Mouse (Mus musculus) urinary bladder, postnatal 10 days (tissue): ENCODE data around the gene Aak1.

ENCODE experiments used
- DNase-seq: peaks from one replicate; pipeline ENCODE4 v3.0.0; 2022; ENCODE audit warnings: low spot score

The Aak1 gene

DNA sequence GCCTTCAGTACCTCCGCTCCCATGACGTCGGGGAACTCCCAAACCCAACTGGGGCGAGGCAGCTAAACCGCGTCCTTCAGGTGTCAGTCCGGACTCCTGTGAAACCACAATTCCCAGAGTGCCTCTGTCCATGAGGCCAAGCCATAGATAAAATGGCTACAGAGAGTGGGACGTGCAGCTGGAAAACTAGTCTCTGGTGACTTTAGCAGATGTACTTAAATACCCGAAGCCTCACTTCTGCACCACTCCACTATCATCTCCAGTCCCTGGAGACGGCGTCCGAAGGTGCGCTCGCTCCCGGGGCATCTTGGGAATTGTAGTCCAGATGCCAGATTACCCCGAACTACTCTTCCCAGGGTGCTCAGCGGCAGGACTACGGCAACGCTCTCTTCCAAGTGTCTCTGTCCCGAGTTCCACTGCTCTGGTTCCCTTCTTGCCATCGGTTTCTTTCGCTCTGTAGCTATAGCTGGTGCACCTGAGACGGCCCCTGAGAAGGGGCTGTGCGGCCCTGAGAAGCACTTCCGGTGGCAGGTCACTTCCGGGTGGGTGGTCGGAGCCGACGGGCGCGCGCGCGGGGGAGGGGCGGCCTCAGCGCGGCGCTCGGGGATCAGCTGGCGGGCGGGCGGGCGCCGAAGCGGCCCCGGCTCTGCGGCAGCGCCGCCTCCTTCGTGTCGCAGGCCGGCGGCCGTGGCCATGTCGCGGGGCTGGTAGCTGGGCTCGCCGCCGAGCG, at the start of gene Aak1:
Gene Aak1 (plus strand): TSS at position 603 of the 730 bp plus-strand sequence.
- DNase-seq: peak; percentile 52

DNA sequence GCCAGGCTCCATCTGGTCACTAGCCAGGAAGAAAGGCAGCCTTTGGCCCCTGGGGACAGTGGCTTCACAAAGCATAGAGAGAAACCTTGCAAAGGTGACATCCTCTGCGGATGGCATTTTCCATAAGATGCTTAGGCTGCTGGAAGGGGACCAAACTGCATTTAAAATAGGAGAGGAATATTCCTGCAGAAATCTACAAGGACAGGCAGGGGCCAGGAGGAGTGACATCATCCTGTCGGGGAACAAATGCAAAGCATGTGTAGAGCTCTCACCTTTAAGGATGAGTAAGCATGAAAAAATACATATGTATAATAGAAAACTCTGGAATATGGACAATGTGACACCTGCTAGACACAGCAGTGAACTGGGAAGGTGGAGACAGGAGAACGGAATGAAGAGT, 48.9 kb upstream of the Aak1 start:
- DNase-seq: no peak

DNA sequence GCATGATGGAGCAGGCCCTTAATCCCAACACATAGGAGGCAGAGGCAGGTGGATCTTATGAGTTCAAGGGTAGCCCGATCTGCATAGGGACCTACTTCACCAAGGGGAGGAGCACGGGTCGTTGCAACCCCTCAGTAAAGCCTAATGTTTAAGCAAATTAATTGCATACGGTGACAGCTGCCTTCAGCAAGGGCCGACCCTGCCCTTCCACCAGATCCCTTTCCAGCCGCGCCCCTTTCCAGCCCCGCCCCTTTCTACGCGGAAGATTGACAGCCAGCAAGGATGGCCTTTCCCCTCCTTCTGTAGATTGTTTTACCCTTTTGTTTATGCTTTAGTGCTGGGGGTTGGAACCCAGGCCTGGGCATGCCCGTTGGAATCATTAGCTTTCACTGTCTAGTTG, 47.9 kb upstream of the Aak1 start:
- no peak for DNase-seq

DNA sequence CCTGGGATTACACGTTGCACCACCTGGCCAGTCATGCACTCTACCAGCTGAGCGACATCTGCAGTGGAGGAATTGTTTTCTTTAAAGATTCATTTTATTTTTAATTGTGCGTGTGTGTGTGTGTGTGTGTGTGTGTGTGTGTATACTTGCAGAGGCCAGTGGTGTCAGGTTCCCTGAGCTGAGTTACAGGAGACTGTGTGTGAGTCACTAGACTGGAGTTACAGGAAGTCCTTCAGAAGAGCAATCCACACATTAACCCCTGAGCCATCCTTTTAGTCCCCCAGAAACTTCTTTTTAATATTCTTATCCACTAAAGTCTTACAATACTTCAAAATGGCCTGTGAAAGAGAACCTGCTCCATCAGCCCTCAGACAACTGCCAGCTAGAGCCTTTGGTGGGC, 44.7 kb upstream of the Aak1 start:
- DNase-seq: no peak

DNA sequence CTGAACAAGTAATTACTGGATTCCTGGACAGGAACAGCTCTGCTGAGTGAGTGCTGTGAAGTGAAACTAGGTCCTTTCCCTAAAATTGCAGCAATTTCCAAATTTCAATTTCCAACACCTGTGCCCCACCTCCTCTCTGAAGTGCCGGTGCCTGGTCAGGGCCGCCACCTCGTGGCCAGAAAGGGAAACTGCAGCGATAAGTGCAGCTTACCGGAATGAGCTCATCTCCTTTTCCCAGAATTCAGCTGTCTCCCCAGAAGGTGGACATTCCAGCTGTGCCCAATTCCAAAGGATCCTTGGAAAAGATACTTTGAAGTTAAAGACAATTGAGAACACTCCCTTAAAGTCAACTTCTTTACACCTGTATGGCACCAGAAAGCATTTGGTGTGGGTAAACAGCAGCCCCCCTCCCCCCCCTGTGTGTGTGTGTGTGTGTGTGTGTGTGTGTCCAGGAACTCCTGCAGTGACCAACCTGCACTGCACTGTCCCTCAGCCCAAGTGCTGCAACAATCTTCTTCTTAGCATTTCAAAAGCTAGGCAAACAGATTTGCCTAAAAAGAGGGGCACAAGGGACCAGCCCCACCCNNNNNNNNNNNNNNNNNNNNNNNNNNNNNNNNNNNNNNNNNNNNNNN, 42.7 kb upstream of the Aak1 start:
- DNase-seq: peak; percentile 41

DNA sequence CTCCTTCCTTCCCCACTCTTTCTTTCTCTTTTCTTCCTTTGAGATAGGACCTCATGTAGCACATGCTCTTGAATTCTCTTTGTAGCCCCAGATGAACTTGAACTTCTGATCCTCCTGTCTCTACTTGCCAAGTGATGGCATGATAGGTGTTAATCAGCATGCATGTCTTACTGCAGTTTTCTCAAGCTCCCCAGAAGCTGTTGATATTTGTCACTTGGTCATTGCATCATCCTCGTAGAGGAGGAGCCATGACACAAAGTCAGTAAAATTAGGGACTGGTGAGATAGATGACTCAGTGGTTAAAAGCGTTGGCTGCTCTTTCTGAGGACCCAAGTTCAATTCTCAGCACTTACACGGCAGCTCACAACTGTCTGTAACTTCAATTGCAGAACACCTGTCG, 36.4 kb upstream of the Aak1 start:
- no peak for DNase-seq

DNA sequence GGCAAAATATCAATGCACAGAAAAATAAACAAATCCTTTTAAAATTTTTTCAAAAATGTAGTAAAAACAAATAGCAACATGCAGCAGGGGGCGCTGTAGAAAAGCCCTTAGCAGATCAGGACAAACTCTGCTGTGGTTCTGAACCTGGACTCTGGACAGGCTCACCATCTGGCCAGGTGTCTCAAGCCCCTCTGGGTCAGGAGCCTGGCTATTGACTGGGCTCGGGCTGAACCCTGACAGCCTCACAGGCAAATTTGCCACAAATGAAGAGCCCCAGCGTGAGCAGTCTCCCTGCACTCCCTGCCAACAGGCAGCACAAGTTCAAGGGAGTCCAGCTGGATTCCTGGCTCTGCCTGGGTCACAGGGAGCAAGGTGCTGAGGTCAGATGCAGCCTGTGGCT, 36.0 kb upstream of the Aak1 start:
- DNase-seq: no peak

DNA sequence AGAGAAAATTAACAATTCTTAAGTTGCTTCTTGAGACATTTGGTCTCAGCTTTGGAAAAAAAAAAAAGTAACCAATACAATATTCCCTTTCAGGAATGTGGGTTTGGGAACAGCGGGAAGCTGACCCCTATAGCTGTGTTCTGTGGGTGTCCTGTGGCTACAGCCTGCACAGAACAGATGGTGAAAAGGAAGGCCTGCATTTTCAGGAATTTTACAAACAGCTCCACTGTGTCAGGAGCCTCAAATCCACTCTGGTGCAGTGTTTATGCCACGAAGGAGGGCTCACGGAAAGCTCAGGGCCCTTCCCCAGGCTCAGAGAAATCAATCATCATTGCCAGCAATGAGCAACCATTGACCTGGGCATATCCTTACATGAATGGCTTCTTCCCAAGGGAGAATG, 34.4 kb upstream of the Aak1 start:
- no peak for DNase-seq

DNA sequence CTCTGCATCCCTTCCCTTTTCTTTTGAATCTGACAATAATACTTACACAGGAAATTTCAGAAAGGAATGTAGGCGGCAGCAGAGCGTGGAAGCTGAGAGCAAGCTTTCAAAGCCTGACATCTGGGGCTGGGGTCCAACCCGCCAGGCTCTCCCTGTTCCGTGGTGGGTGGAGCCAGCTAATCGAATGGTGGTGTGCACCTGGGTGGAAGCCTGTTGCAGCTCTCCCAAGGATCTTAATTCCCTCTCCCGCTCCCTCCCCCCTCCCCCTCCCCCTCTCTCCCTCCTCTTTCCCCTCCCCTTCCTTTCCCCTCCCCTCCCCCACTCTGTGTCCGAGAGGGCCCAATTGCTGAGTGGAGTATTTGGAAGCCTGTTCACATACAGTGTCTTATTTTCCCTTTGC, 33.9 kb upstream of the Aak1 start:
- no peak for DNase-seq

DNA sequence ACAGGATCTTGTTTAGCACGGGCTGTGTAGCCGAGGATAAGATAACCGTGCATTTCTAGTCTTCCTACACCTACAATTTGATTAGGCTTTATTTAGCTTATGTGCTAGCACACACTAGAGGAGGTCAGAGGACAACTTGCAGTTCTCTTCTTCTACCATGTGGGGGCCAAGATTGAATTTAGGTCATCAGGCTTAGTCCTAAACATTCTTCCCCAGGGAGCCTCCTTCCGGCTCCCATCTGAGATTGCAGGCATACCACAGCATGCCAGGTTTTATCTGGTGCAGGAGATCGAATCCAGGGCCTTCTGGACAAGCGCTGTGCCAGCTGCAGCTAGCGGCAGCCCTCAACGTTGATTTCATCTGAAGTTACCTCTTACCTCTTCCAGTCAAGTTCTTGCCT, 32.7 kb upstream of the Aak1 start:
- no peak for DNase-seq

DNA sequence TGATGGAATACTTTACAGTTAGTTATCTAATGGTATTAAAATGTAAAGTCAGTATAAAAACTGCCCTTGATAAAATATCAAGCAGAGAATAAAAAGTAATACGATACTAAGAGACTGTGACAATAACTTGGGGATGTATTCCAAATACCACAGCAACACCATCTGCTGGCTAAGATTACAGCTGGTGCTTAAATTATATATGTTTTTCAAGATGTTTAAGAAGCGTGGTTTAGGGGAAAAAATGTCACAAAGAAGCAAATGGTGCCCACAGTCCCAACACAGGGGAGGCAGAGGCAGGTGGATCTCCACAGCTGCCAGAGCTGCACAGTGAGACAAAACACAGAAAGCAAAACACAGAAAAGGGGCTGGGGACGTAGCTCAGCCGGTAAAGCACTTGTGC, 30.4 kb upstream of the Aak1 start:
- DNase-seq: no peak

DNA sequence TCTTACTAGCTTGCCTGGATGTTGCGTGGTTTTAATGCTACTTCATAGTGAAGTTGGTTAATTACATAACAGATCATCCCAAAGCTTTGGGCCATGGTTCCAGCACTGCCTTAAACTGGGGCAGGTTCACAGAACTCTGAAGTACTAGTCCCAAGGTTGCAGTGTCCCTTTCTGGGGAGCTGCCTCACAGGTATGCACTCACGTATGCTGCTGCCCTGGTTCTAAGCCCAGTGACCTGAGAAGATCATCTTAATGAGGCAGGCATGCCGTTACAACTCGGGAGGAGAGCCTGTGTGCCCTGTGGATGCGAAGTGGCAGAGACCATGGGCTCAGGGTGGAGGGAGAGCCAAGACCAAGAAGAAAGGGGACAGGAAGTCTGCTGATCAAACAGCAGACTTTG, 29.4 kb upstream of the Aak1 start:
- no peak for DNase-seq

DNA sequence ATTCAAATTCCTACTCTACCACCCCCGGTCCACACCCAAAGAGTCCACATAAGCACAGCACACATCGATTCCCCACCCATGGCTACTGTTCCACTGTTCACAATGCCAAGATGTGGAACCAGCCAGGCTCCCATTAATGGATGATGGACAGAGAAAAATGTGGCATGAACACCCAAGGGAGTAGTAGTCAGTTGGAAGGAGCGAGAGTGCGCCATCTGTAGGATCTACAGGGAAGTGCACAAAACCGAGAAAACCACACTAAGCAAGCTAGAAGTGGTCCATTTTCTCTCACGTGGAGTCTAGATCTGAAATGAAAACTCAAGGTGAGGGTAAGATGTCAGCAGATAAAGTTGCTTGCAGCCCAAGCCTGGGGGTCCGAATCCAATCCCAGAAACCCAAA, 28.6 kb upstream of the Aak1 start:
- no peak for DNase-seq

DNA sequence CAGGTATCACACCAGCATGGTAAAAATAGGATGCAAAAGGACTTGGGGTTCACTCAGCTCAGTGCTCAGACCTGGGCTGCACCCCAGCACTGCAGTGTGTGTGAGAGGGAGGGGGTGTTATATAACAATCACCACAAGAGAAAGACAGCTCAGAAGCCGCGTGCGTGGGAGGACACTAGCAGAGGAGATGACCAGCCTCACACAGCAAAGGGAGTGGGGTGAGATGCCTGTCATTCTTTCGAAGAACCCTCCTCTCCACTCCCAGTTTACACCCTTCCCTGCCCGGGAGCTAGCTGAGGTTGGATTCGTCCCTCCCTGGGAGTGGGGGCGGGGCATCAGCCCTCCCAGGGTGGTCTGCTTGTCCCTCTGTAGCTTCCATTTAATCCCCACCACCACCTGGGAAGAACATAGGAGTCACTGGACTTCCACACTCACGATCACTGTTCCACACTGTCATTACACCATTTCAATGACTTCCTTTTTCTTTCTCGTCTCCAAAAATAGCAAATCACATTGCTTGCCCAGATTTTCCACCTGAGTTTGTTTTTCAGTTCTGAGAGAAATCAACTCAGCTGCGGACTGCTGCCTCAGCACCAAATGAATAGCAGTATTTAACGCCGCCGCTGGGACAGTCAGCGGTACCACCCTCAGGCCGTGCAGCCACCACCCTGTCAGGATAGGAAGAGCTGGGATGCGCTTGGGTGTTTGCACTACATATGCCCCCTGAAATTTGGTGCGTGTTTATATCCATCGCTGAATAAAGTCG, 26.8 kb upstream of the Aak1 start:
- no peak for DNase-seq

DNA sequence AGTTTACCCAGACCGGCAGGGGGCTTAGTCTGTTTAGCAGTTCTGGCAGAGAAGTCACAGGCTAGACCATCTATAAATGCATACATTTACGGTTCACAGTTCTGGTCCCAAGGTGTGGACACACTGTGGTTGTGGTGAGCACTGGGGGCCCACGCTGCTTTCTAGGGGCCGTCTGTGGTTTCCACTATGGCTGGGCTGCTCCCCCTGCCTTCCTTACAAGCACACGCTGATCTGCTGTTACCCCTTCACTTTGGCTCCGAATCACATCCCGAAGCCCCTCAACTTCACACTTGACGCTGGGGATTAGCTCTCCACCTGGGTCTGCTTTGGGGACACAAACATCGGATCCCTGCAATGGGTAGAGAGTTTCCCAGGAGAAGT, 26.3 kb upstream of the Aak1 start:
- no peak for DNase-seq

DNA sequence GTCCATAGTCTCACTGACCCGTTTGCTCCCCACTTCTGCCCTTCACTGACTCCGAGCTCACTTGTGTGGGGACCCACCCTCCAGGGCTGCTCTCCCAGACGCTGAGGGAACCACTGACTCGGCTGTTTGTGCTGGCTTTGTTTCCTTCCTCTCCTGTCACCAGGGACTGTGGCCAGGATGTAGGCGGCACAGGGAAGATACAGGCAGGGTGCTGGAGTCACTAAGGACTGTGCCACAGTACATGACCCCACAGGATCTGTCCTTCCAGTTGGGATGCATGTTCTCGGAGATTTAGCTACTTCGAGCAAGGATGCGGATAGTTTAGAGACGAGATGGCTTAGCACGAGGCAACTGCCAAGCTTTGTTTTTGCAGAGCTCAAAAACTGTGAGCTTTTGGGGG, 25.5 kb upstream of the Aak1 start:
- no peak for DNase-seq

DNA sequence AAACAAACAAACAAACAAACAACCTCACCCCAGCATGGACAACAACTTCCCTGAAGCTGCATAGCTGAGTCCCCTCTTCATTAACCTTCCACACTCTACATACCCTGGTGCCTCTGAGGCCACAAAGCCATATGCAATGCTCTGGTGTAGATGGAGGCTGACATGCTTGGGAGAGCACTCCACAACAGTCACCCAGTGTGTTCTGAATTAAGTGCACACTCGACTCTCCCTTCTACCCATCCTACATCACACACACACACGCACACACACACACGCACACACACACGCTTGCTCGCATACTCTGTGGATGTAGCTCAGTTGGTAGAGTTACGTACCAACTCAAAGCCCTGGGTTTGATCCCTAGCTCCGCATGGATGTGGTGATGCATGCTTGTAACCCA, 24.9 kb upstream of the Aak1 start:
- no peak for DNase-seq

DNA sequence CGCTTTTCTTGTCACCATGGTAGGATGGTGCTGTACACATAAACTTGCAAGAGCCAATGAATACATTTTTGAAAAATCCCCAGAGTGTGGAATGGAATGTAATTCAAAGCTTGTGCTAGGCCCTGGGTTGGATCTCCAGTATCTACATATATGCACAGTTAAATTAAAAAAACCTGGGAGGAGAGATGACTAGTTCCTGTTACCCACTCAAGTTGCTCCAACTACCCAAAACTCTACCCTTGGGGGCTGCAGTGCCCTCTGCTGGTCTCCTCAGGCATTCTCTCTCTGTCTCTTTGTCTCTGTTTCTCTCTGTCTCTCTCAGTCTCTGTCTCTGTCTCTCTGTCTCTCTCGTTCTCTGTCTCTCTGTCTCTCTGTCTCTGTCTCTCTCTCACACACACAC, 21.9 kb upstream of the Aak1 start:
- DNase-seq: no peak

DNA sequence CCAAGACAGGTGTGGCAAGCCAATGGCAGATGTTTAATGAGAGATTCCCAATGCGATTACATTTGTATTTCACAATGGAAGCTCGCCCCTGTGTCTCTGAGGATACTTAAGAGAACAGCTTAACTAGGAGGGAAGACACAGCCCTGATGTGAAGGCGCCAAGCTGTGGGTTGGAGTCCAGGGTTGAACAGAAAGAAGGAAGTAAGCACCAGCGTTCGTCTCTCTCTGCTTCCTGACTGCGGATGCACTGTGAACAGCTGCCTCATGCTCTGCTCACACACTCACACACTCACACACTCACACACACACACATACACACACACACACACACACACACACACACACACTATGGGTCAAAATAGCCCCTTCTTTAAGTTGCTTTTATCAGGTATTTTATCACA, 19.5 kb upstream of the Aak1 start:
- DNase-seq: no peak

DNA sequence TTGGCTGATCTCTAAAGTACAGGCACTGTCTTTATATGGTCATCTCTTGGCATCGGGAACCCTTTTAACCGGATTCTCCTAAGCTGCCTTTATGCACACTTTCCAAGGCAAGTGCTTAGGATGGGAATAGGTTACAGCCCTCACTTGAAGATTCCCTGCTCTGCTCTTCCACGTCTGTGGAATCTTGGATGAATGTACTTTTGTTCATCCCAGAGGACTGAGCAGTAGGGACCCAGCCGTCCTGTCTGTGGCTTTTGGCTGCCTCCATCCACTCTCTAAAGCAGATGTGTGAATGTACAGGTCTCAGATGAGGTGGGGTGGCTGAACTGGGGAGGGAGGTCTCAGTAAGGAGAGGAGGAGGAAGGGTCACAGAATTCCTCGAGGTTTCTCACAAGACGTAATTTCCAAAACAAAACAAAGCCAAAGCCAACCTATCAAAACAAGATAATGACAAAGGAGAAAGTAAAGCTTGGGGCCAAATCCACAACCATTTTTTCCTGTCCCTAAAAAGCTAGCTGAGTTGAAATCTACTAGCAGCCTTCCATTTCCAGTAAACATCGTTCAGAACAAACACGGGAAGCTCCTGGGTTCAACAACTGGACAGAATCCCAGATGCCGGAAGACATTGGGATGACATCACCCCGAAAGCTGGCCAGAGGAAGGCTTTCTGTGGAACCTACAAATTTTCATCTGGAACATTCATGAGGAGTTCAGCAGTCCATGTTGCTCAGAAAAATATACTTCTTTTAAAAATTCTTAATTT, 18.4 kb upstream of the Aak1 start:
- DNase-seq: no peak

DNA sequence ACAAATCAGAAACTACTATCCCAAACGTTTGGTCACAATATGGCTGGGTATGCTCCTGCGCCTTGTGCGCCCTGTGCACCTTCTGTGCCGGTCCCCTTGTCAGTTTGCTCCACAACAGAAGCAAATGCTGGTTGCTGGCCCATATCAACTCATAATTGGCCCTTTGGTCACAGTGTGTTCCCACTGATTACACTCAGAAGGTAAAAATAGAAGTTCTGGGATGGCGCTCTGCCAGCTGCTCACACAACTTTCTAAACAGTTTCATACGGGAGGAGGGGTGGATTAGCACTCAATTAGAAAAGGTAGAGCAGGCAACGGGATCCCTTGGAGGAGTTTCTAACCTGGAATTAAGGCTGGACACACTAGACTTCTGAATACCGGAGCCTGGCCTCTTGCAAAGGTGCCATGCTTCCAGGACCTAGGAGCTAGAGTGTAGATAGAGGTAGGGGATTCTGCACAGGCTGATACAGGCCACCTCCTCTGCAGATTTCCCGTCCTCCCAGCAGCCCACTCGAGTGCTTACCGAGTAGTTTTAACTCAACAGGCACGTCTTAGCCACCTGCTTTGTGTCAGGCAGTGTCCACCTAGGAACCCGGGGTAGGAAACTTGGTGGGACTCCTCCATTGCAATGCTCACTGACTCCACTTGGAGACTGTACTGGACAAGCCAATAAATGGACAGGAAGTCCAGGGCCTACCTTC, 16.4 kb upstream of the Aak1 start:
- DNase-seq: no peak

DNA sequence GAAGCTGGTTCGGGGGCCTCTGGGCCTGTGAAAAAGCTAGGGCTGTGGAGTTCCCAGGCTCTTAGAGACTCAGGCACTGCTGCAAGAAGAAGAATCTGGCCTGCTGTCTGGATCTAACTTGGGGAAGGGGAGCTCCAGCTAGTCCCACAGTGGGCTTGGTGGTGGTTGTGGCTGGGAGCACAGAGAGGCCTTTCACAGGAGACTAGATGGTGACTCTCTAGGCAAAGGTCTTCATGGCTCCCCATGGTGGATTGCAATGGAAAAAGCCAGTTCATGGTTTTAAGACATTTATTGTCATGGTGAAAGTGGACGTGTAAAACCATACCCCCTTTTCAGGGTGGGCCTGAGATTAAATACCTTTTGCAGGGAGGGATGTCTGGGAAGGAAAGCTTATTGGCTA, 10.2 kb upstream of the Aak1 start:
- DNase-seq: no peak
